Mouse (Mus musculus) adrenal gland (tissue): Measurements from ENCODE around the gene Kctd2.
"Not testable (repeated sequence)": the region's sequence is repeated elsewhere in the genome, so short reads cannot be mapped to it uniquely, and the experiment has no call there.

Source experiments
- intact Hi-C: fragments of 180-260 bp; cut with DNase I; formaldehyde crosslinking; loops from one replicate; pipeline ENCODE4 v1.15.1; 2025
- long read RNA-seq, 2 experiments: library from polyadenylated mRNA; unstranded; transcript quantifications; one replicate each; pipeline ENCODE4 v2.0.0; 2020; ENCODE audit warnings: borderline replicate concordance in 1 of 2; ENCODE audit not compliant: insufficient replicate concordance in 1 of 2

The Kctd2 gene
- long read RNA-seq, experiment 1, partial matches to known transcripts = 1 of 7 reads
- long read RNA-seq, experiment 1, other reads (novel, unspliced or antisense) = 5 of 7 reads
- long read RNA-seq, experiment 2, partial matches to known transcripts = 0 of 1 reads
- long read RNA-seq, experiment 2, other reads (novel, unspliced or antisense) = 1 of 1 reads

DNA sequence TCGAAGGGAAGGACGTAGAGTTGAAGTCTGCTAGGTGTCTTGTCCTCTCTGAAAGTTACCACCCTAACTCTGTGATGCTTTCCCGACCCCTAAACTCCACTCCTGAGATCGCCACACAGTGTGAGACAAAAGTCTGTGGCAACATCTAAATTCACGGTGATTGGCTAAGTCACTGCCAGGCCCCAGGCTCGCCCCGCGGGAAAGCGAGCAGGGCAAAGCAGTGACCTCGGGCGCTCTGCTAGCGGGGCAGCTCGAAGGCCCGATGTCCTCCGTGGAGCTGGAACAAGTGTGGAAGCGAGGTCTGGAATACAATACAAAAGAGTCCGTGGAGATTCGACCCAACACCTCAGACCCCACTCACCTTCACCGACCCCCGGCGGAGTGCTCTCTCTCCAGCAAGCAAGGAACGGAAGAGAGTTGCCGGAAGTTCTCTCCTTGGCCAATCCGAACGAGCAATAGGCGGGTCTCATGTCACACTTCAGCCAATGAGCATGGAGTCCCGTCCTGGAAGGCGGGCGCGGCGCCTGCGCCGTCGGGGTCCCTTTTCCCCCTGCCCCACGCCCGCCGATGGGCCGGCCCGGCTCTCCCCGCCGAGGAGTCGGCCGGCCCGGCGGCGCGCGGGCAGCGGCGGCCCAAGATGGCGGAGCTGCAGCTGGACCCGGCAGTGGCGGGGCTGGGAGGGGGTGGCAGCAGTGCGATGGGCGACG, at the start of gene Kctd2, which contains the start of gene Atp5h:
Gene Kctd2 (plus strand): TSS at position 598 of the 707 bp plus-strand sequence.
Gene Atp5h (minus strand): TSS at position 432 of the 707 bp plus-strand sequence.
- intact Hi-C loops = no loop called here

DNA sequence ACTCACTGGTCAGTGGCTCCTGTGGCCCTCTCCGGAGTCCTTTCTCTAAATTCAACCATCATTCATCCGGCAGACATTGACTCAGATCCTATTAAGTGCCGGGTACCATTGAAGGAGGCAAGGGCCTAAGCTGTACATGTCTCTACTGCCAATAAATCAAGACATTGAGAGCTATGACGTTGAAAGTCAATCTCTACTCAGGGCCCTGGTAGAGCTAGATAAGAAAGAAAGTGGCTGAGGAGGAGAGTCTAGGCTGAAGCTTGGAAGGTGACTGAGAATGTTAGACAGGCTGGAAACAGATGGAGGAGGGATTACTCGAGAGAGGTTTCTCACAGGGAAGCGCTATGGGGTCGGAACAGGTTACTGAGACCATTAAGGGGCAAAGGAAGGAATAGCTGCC, 49.6 kb upstream of the Kctd2 start:
- intact Hi-C loops = no loop called here

DNA sequence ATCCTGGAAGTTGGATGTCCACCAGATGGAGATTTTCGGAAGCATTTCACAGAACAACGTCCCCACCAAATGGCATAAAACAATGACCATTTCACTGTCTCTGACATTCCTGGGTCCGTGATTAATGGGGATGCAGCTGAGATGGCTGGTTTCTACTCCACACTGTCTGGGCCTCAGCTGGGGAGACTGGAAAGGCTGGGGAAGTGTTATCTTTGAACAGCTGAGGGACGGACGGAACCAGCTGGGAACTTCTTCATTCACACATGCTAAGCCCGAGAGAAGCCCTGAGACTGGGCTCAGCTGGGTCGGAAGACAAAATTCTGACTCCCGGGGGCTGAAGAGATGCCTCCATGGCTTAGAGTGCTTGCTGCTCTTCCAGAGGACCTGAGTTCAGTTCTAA, 48.6 kb upstream of the Kctd2 start:
- intact Hi-C loops = no loop called here

DNA sequence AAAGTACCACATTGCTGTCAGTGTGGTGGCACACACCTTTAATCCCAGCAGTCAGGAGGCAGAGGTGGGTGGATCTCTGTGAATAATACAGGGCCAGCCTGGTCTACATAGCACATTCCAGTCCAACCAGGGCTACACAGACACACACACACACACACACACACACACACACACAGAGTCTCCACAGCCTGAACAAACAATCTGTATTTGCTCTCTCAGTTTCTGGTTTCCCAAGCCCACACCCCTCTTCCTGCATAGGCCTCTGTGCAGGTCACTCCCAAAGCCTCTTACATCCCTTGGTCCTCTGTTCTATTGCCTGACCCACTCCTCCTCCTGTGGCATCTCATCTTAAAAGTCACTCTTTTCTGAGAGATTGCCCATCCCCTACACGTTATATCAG, 47.9 kb upstream of the Kctd2 start:
- intact Hi-C loops = no loop called here

DNA sequence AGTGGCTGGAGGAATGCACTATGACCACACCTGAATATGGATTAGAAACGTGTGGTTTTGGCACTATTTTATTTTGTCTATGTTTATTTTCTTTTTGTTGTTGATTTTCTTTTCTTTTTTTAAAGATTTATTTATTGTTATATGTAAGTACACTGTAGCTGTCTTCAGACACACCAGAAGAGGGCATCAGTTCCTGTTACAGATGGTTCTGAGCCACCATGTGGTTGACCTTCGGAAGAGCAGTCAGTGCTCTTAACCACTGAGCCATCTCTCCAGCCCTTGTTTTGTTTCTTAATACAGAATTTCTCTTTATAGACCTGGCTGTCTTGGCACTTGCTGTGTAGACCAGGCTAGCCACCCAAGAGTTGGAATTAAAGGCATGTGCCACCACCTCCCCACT, 47.2 kb upstream of the Kctd2 start:
- intact Hi-C loops = no loop called here

DNA sequence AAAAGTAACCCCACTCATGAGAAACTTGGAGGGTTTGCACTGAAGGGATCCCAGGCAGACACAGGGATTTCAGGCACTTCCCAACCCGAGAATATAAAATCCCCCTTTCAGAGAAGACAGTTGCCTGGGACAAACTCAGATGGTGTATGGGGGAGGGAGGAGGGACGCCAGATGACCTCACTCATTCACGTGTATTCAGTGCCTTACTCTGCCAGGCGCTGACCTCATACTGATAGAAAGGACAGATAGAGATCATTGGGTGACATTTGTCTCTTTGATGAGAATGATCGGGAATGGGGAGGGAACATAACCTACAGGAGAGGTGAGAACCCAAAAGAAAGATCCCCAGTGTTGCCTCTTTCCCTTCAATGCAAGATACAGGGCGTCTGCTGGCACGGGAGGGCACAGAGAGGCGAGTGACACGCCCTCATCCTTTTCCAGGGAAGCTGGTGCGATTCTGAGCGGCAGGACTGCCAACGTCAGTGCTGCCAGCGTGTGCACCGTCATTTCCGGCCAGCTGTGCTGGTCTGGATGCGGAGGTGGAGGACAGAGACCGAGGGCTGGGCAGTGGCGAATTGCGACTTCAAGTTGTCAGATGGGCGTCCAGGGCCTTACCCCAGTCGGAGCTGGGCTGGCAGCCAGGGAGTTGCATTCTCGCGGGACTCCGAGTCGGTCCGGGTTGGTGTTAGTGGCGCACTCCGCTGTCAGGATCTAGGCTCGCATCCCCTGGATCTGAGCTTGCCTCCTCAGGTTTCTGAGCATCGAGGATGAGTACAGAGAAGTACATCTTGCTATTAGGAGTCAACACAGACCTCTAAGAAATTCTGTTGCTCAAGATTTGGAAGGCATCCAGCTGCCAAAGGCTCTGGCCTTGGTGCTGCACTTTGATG, 45.9 kb upstream of the Kctd2 start:
- intact Hi-C loops = no loop called here

DNA sequence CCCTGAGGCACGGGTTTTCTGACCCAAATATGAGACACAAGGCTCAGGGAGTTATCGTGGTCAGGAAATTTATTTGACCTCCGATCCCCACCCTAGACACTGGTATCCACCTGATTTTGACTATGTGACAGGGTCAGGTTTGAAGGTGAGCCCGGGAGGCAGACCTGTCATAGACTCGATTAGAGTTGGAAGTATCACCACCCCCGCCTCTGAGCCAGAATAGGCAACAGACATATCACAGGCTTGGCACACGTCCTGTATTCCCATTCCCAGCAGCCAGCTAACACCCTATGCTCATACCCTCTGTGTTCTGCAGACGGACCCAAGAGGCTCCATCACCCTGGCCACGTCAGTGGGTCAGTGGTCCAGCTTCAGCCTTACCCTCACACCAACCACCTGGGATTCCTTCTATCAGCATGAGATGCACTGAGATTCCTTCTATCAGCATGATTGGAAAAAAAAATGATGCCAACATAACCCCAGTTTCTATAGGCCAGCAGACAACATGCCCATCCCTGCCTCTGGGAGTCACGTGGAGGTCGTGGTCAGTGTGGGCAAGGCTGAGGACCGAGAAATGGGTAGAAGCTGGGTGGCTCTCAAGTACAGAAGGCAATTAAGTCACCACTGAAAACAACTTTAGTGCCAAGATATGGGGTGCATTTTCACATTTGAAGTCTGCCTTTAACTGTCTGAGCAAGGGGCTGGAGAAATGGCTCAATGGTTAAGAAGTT, 45.1 kb upstream of the Kctd2 start:
- intact Hi-C loops = no loop called here

DNA sequence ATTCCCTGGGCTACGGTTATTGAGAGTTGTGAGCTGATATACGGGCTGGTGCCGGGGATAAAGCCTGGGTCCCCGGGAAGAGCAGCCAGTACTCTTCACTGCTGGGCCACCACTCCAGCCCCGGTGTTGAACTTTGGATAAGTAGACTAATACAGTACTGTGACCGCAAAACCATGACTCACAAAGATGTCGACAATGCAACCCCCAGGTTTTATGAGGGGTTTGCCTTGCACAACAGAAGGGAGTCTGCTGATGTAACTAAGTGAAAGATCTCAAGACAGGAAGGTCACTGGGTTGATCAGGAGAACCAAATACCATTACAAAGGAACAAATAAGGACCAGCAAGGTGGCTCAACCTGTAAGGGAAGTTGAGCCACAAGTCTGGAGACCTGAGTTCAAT, 43.2 kb upstream of the Kctd2 start:
- intact Hi-C loops = no loop called here

DNA sequence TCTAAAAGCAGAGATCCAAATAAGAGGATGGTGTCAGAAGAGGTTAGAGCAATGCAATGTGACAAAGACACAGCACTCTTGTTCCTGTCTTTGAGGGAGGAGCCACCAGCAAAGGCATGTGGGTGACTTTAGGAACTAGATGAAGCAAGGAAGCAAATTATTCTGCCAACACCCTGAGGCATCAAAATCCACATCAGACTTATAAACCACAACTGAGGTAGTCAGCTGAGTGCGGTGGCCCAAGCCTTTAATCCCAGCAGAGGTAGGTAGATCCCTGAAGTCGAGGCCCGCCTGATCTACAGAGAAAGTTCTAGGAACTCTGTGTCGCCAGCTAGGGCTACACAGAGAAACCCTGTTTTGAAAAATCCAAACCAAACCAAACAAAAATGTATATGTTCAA, 42.7 kb upstream of the Kctd2 start:
- intact Hi-C loops = no loop called here

DNA sequence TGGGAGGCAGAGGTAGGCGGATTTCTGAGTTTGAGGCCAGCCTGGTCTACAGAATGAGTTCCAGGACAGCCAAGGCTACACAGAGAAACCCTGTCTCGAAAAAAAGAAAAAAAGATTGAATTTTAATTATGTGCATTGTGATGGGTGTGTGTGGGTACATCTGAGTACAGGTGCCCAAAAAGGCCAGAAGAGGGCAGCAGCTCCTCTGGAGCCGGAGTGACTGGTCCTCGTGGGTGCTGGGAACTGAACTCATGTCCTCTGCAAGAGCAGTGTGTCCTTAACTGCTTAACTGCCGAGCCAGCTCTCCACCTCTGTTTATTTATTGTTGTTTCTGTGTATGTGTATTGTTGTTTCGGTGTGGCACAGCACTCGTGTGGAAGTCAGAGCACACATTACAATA, 42.1 kb upstream of the Kctd2 start:
- intact Hi-C loops = no loop called here

DNA sequence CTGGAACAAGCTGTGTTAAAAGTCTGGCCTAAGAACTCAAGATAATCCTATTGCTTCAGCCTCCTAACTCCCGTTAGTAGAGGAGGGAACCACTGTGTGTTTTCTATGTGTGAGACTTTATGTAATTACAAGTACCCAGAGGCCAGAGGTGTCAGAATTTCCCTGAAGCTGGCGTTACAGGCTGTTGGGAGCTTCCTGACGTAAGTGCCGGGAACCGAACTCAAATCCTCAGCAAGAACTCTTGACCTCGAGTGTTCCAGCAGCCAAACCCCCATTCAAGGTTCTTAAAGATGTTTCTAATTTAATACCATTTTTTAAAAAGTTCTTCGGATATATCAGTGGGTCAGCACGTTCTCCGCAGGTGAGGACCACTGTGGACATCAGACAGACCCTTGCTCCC, 38.7 kb upstream of the Kctd2 start:
- intact Hi-C loops = no loop called here

DNA sequence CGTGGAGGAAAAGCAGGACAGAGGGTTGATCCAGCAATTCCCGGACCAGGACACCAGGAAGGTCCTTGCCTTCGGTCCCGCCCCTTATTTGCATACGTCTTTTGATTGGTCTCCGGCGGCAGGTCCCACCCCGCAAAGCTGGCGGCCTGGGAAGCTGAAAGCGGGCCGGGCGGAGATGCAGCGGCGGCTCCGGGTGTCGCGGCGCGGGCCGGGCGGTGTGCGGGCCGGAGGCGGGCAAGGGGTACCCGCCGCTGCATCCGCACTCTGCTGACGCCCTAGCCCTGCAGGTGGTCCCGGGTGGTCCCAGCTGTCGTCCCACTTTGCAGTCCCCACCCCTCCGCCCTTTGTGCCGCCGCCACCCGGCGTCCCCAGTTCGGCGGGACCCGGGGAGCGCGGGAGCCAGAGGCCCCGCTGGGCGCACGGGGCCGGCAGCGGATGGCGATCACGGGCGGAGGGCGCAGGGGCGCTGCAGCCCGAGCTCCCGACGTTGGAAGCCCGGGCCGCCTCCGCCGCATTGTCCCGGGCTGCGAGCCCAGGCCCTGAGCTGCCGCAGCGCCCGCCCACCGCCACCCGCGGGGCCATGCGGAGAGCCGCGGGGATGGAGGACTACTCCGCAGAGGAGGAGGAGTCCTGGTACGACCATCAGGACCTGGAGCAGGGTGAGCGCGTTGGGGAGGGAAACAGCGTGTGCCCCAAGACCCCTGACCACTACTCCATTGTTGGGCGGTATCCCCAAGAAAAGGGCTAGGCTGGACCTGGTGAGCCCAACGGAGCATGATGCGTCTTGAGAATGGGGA, 38.0 kb upstream of the Kctd2 start, which contains the start of gene Cdr2l:
Gene Cdr2l (plus strand): TSS at position 174 of the 797 bp plus-strand sequence.
- intact Hi-C loops = no loop called here

DNA sequence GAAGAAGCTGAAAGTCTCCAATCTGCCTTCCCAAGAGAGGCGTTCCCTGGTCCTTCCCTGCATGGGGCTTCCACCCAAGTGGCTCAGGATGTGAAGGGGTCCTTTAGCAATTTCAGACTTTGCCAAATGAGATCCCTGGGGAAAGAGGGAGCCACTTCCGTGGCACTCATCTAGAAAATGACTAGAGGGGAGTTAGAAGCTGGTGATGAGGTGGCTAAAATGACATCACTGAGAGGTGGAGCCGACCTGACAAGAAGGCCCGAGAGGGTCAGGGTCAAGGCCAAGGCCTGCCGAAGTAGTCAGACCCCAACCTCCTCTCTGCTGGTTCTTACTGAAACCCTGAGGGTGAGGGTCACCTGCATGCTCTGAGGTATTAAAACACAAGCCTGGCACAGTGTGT, 37.0 kb upstream of the Kctd2 start:
- intact Hi-C loops = no loop called here

DNA sequence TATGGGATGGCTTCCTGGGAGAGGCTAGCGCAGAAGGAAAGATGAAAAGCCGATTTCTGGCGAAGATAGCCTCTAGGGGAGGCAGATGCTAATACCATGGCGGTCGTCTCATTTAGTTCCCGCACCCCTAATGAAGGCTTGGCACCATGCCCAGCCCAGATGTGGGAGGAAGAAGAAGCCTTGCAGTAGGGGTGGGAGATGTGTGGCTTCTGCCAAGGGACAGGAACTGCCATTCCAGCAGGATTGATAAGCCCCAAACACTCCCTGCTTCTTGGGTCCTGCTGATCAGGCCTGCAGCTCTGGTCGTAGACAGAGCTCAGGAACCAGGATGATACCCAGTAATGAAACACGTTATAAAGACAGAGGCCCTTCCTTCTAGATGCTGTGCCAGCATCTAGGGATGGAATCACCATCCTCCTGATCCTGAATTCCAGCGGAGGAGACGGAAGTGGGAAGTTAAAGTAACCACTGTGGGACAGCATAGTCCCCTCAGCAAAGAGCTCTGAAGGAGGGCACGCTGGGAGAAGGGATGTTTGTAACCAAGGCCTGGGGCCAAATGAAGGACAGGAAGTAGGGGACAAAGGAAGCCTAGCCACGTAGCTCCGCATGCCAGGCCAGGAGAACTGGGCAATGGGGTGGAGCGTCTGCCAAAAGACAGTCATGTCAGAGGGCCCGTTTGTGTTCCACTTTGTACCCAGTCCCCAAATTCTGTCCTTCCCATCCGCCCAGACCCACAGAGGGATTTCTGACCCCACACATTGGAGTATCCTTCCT, 36.0 kb upstream of the Kctd2 start:
- intact Hi-C loops = no loop called here

DNA sequence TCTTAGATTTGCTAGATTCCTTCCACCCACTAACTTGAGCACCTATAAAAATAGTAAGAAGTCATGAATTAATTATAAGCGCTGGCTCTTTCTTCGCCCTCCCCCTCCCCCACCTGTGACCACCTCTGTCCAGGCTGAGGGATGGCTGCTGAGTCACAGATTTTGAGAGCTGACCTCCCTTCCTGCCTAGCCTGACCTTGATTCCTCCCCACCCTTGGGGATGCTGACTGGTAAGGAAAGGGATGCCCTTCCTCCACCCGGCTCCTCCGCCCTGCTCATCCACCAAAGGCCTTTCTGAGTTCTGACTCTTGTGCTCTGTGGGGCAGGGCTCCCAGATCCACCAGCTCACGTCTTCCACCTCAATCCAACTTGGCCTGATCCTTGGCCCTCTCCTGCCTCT, 35.3 kb upstream of the Kctd2 start:
- intact Hi-C loops = no loop called here

DNA sequence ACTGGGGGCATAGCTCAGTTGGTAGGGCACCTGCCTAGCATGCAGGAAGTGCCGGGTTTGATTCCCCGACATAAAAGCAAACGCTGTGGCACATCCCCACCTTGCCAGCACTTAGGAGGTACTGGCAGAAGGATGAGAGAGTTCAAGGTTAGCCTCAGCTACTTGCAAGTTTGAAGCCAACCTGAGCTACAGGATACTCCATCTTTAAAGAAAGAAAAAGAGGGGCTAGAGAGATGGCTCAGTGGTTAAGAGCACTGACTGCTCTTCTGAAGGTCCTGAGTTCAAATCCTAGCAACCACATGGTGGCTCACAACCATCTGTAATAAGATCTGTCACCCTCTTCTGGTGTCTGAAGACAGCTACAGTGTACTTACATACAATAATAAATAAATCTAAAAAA, 33.1 kb upstream of the Kctd2 start:
- intact Hi-C loops = not testable (repeated sequence)

DNA sequence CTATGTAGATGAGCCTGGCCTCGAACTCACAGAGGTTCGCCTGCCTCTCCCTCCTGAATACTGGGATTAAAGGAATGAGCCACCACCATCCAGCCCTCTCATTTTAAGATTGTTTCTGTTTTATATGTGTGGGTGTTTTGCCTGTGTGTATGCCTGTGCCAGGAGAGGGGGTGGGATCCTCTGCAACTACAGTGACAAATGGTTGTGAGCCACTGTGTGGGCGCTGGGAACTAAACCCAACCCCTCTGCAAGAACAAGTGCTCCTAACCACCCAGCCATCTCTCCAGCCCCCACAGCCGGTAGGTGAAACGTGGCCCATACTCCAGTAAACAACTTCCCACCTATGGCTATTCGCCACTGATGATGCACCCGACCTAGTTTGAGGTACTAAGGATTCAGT, 28.6 kb upstream of the Kctd2 start:
- intact Hi-C loops = no loop called here

DNA sequence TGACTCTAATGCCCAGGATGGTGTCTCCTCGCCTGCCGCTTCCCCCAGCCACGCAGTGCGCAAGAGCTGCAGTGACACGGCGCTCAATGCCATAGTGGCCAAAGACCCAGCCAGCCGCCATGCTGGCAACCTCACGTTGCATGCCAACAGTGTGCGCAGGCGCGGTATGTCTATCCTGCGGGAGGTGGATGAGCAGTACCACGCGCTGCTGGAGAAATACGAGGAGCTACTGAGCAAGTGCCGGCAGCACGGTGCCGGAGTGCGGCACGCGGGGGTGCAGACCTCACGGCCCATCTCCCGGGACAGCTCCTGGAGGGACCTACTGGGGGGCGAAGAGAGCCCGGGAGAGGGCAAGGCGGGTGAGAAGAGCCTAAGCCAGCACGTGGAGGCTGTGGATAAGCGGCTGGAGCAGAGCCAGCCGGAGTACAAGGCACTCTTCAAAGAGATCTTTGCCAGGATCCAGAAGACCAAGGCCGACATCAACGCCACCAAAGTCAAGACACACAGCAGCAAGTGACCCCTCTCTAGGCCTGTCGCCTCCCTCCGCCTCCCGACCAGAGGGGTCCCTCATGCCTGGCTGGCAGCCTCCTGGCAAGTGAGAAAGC, 26.1 kb upstream of the Kctd2 start:
- intact Hi-C loops = no loop called here

DNA sequence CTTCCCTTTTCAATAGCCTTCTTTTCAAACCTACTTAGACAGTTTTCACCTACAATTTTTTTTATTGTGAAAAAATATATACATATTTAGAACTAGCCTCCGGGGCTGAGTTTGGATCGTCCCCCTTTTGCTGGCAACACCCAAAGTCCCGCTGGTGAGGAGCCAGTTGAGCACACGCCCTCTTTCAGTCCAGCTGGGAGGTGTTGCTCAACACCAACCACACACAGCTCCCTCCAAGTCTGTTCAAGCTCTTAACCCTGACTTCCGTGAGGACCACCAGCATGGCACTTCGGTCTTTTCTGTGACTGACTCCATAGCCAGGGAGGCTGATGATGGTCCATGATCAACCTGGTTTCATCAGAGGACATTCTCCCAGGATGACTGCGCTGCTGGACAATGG, 21.8 kb upstream of the Kctd2 start:
- intact Hi-C loops = no loop called here

DNA sequence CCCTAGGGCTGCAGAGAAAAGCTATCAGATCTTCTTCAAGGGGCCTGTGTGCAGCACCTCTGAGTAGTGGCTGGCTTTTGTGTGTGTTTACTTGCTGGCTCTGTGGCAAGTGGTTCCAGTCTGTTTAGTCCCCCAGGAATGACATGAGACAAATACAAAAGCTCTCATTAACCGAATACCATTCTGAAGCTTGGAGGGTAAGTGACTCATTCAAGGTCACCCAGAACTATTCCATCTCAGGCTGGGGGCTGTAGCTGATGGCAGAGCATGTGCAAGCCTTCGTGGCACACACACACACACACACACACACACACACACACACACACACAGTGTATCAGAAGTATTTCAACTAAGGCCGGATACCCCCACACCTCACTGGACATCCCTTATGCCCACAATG, 19.8 kb upstream of the Kctd2 start:
- intact Hi-C loops = no loop called here
